Mouse (Mus musculus) gastrocnemius, adult 8-10 months (tissue): ENCODE data around the gene Npas3. TPM values are rescaled to one million over a fixed set of nuclear protein-coding genes. Genes with fewer than 3 reads are reported as not detected.
"Not testable (repeated sequence)": the region's sequence is repeated elsewhere in the genome, so short reads cannot be mapped to it uniquely, and the experiment has no call there.

Experiments used
- DNase-seq, 2 experiments: peaks; one replicate each; pipeline ENCODE4 v3.0.0; 2022; ENCODE audit warnings: low spot score in 2 of 2
- total RNA-seq, 4 experiments: library from RNA; stranded (reverse); gene quantifications; 2 replicates each; pipeline ENCODE4 v1.2.4; 2022

Gene Npas3
- total RNA-seq: under 1 TPM in 1 of 4 experiments, not detected in 3; 0.07 TPM

DNA sequence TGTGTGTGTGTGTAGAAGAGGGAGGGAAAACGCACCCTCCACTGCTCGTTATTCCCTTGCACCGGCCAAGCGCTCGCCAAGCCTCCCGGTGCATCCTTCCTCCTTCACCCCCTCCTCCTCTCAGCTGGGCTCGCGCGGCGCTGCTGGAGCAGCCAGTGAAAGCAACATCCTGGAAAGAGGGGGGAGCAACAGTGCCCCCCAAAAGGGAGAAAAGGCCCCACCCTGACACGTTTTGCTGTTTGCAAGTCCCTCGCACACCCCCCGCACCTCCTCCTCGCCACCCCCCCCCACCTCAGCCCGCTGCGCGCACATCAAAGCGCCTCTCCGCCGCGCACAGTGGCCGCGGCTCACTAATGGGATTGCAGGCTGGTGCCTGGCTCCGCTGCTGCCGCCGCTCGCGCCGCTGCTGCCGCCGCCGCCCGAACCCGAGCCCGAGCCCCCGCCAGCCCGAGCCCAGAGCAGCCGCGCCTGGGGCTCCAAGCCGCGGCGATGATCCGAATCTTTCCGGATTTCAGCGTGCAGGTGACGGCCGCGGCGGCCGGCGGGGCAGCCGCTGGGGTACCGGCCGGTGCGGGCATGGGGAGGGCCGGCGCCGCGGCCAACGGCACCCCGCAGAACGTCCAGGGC lies at the start of gene Npas3:
TSS of gene Npas3 (plus strand) at position 577 of the 627 bp plus-strand sequence.
- no peak for DNase-seq

DNA sequence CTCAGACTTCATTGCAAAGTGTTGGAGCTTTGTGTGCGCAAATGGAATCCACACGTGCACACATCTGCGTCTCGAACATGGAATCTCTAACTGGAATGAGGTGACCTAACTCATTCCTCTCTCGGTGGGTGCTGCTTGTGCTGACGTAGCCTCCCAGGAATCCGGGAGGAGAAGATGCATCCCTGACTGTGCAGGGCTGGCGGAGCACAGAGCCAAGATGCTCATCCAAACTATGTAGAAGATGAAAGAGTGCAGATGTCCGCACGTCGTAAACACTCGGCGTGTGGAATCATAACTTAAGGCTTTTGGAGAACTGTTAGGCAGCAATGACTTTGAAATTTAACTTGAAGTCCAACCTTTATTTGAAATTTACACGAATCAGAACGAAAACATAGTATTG lies 31.3 kb upstream of the Npas3 start:
- no peak for DNase-seq

DNA sequence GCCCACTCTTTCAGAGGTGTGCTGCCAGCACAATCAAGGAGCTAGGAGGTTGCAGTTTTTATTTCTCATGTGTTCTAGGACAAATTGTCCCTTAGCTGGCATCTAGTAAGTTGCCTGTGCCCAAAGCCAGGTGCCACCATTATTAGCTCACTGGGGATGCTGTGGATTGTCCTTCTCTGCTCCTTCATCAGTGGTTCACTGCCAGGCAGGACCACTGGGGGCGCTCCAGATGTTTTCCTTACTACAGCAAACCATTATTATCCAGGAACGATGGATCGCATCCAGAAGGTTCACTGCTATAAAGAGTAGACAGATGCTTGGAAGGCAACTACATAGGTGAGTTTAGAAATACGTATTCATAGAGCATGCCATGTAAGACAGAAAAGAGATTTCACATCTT lies 25.7 kb upstream of the Npas3 start:
- no peak for DNase-seq

- DNase-seq: no peak
Measured at GRCm38 (mm10) chr12:53227356-53227755, 21.1 kb upstream of the Npas3 start.

DNA sequence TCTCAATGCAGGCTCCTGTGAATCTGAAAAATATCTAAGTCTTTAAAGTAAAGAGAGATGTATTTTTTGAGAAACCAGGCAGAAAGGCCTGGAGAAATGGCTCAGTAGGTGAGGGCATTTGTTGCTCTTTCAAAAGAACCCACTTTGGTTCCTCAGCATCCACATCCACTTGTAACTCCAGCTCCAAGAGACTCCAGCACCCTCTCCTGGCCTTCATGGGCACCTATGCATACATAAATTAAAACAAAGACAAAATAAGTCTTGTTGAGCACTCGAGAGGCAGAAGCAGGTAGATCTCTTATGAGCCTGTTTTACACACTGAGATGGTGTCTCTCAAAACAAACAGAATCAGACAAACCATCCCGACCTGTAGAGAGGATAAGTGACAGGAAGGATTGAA lies 19.1 kb upstream of the Npas3 start:
- no peak for DNase-seq

DNA sequence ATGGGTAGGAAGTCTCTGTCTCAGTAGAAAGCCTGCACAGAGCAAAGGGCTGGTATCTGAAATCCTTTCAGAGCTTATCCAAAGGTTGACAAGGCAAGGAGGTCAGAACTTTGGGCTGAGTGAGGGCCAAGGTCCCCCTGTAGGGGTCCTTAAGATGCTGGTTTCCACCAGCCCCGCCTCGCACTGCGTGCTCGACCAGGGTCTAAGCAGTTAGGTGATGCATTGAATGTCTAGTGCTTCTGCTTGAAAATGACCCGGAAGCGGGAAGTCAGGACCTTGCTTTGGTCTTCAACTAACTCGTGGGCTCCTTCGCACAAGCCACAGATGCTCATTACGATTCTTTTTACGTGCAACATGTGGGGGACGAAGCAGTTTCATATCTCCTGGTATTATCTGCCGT lies 2.3 kb upstream of the Npas3 start:
- DNase-seq: no peak

DNA sequence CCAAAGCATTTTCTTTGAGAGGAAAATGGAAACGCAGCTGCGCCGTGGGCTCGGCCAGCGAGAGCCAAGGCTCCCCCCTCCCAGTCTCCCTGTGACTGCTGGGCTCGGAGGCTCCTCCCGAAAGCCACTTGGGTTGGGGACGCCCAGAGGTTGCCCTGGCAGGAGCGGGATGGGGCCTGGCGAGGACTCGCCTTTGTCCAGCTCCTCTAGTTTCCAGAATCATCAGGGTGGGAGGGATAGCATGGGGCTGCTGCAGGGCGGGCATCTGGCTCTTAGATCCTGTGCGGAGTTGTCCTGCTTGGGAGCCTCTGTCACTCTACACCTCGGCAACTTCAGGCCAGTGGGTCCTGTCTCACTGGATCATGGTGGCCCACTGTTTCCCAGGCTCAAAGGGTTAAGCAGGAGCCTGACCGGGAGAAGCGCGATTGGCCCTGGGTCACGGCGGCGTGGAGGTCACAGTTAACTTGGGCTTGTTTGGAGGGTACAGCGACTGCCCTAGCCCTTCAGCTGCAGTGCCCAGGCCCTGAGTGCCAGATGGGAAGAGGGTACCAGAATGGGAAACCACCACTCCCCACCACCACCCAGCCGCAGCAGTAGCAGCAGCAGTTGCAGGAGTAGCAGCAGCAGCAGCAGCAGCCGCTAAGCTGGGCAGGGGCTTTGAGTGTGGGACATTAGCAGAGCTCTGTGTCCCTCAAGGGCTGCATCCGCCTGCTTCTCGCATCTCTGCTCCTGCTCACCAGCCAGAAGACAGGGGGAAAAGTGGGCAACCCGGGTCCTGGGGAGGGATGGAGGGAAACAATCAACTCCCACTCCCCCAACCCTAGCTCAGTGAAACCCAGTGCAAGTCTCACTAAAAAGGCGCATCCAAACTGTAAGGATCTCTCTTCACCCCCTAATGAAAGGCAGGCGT lies 1.6 kb upstream of the Npas3 start:
- no peak for DNase-seq

- no peak for DNase-seq
Measured at GRCm38 (mm10) chr12:53247491-53248035, 914 bp upstream of the Npas3 start.

DNA sequence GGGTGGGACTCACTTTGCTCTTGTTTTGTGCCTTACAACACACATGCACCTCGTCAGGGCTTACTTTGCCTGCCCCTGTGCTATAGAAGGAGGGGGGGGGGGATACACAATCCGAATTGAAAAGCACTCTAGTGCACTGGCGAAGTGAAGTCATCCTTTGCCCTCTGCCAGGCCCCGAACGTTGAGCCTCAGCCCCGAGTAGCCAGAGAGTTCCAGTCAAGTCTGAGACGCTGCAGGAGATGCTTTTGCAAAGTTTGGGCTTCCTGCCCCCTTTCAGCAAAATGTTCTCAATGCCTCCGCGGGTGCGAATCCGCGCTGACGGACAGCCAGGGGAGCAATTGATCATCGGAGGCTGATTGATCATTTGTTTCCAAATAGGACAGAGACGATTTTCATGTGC lies 319 bp downstream of the Npas3 start:
- no peak for DNase-seq

GRCm38 (mm10) chr12:53251701-53252181 lies 3.3 kb downstream of the Npas3 start:
- no peak for DNase-seq

DNA sequence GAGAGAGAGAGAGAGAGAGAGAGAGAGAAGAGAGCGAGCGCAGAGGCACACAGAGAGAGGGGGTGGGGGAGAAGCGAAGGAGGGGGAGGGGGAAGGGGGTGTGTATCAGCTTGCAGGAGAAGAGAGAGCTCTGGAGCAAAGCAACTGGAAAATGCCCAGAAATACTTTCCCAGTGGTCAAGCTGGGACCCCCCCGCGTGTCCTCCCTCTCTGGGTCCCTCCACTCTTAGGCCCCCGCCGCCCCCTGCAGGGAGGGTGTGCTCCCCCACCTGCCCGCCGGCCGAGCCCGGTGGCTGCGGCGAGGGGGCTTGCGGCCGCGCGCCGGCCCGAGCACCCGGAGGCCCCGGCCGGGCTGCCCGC lies 3.7 kb downstream of the Npas3 start:
- no peak for DNase-seq

DNA sequence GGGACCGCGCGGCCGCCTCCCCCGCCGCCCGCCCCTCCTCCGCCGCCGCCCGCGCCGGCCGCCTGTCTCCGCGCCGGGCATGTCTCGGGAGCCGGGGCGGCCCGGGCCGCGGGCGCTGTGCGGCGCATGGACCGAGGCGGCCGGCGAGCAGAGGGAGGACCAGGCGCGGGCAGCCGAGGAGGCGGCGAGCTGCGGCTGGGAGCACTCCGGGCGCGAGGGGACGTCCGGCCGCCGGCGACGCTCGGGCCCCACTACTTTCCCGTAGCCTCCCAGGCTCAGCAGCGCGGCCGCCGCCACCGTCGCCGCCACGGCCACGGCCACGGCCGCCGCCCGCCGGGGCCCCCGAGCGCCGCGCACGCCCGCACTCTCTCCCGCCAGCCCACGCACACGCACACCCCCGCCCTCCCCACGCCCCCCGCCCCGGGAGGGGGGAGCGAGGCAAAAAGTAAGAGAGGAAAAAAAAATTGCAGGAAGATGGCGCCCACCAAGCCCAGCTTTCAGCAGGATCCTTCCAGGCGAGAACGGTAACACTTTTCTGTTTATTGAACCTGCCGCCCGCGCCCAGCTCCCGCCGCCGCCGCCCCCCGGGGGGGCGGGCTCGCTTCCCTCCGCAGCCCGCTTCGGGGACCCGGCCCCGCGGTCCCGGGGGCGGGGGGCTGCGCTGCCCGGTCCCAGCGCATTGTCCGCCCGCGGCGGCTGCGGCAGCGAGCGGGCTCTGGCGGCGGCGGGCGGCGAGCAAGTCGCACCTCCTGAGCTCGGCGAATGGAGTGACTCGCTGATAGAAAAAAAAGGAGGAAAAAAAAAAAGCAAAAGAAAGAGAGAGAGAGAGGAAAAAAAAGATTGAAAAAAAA lies 4.3 kb downstream of the Npas3 start:
- no peak for DNase-seq

GRCm38 (mm10) chr12:53253461-53254159 lies 5.1 kb downstream of the Npas3 start:
- DNase-seq: no peak

- DNase-seq: no peak
Measured at GRCm38 (mm10) chr12:53254160-53254480, 5.6 kb downstream of the Npas3 start.

DNA sequence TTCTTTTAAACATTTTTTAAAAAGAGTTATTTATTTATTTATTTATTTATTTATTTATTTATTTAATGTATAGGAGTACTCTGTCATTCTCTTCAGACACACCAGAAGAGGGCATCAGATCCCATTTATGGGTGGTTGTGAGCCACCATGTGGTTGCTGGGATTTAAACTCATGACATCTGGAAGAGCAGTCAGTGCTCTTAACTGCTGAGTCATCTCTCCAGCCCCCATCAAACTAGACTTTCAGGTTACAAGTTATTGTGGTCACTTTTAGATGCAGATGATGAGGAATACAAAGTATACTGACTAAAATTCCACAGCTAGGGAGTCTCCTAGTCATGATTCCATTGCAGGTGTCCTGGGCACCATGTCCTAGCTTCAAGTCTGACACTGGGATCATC lies 26.0 kb downstream of the Npas3 start:
- not testable (repeated sequence) for DNase-seq

GRCm38 (mm10) chr12:53277393-53277792 lies 28.9 kb downstream of the Npas3 start:
- no peak for DNase-seq

DNA sequence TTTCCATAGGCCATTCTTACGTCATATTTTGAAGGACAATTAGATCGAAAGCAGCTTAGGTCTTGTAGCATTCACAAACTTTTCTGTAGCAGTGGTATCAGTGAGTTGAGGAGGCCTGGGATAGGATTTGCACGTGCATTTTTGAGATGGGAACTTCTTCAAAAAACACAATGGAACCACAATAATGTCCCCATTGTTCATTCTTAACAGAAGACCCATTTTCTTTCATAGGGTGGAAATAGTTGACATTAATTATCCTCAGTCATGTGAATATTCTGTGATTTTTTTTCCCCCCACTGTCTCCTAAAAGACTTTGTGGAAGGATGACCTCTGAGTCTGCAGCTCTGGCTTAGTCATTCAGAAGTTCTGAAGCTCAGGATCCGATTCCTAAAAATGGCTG lies 41.9 kb downstream of the Npas3 start:
- DNase-seq: no peak

- DNase-seq: no peak
Measured at GRCm38 (mm10) chr12:53290846-53291245, 42.4 kb downstream of the Npas3 start.

GRCm38 (mm10) chr12:53292010-53292409 lies 43.5 kb downstream of the Npas3 start:
- no peak for DNase-seq

GRCm38 (mm10) chr12:53292508-53293300 lies 44.2 kb downstream of the Npas3 start:
- DNase-seq: no peak
